ENCODE assay signal across 8 mouse cellular contexts in the genomic region with DNA sequence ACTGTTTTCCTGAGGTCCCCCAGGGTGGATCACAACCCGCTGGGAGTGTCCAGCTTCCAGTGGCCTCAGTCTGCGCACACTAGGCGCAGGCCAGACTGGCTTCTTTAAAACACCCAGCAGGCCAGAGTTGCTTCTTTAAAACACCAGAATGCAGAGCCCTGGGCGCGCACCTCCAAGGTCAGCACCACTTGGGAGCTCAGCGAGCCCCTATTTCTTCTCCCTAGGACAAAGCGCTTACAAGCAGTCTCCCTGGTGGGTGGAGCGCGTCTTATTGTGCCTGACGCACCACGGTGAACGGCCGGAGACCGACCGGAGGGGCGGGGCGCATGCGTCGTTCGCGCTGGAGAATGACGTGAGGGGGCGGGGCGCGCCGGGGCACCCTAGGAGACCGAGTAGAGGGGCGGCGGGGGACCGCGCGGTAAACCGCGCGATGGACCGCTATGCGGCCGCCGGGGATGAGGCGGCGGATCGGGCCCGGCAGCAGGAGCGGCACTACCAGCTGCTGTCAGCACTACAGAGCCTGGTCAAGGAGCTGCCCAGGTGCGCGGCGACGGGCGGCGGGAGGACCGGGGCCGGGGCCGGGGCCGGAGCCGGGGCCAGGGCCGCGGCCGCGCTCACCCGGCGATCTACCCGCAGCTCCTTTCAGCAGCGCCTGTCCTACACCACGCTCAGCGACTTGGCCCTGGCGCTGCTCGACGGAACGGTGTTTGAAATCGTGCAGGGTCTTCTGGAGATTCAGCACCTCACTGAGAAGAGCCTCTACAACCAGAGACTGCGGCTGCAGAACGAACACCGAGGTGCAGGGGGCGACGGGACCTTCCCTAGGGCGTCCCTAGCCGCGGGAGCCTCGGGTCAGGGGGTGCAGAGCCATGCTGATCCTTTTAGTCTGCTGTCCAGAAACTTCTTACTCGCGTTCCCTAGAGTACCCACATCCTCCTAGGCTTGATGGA. TPM values are rescaled to one million over a fixed set of nuclear protein-coding genes. Genes with fewer than 3 reads are reported as not detected.
DNase-seq lines count a peak whose midpoint lies in the region; ATAC-seq and TF ChIP-seq lines count a peak whose summit lies in the region.

No protein-coding gene starts in this region.

- H3K9me3 ChIP-seq in G1E (replicated peaks), result no peaks in the 10 kb centered on the region
- no peaks in the 10 kb centered on the region for H3K9me3 ChIP-seq in forebrain, embryonic 15.5 days
- no peaks in the 10 kb centered on the region for H3K9me3 ChIP-seq in neural tube, embryonic 14.5 days (ENCODE audit: control insufficient read depth, low read length)

- peak; percentile 88 for ATAC-seq in G1E (ENCODE audit: extremely low read depth, insufficient number of reproducible peaks, low FRiP score, poor library complexity, severe bottlenecking)
- peak; percentile 99 for ATAC-seq in forebrain, embryonic 15.5 days (replicated peaks)
- ATAC-seq in neural tube, embryonic 14.5 days (ENCODE audit: low read depth), result peak; percentile 98

- DNase-seq in G1E (ENCODE audit: low spot score), result peak; percentile 98
- peak; percentile 90 for DNase-seq in cerebellum, adult 11-12 months
- peak; percentile 82 for DNase-seq in heart, postnatal 25 days (ENCODE audit: low spot score)
- DNase-seq in layer of hippocampus, adult 18-20 months (ENCODE audit: low spot score in 2 of 2), result peak; percentile 90 to 96
- peak; percentile 93 to 95 for DNase-seq in lung, adult 18-20 months

- no peak for TF ChIP-seq CTCF in G1E (IDR thresholded peaks at IDR 0.05; ENCODE audit: low read depth, low read length)
- no peak for TF ChIP-seq CTCF in testis, adult 2 months (IDR thresholded peaks at IDR 0.05; ENCODE audit: control insufficient read depth, insufficient read depth, insufficient replicate concordance, low read depth, low read length)

- H3K27me3 ChIP-seq in G1E (ENCODE audit: insufficient read depth, low read length), result peaks cover under 1% of the 10 kb centered on the region; the same call in 1 of the 2 replicates
- H3K27me3 ChIP-seq in forebrain, embryonic 15.5 days, result no peaks in the 10 kb centered on the region
- H3K27me3 ChIP-seq in neural tube, embryonic 14.5 days (ENCODE audit: control insufficient read depth, insufficient read depth, low read length), result no peaks in the 10 kb centered on the region
- H3K27me3 ChIP-seq in testis, adult 2 months (ENCODE audit: control insufficient read depth, insufficient read depth, low read length), result no peaks in the 10 kb centered on the region

- peak overlapping the region; percentile 83 for H3K4me3 ChIP-seq in G1E (ENCODE audit: low read depth, low read length)
- peak overlapping the region; percentile 96 for H3K4me3 ChIP-seq in forebrain, embryonic 15.5 days
- H3K4me3 ChIP-seq in neural tube, embryonic 14.5 days (ENCODE audit: low read depth, low read length), result peak overlapping the region; percentile 90
- peak overlapping the region; percentile 97 for H3K4me3 ChIP-seq in testis, adult 2 months (ENCODE audit: control insufficient read depth, low read depth, low read length)

- H3K4me1 ChIP-seq in G1E (ENCODE audit: insufficient read depth, low read depth, low read length), result peaks cover 18% of the 10 kb centered on the region
- peaks cover 25% of the 10 kb centered on the region for H3K4me1 ChIP-seq in forebrain, embryonic 15.5 days
- peaks cover 9% of the 10 kb centered on the region for H3K4me1 ChIP-seq in neural tube, embryonic 14.5 days (ENCODE audit: control insufficient read depth, insufficient read depth, low read length)
- peaks cover 5% of the 10 kb centered on the region; the same call in 1 of the 2 replicates for H3K4me1 ChIP-seq in testis, adult 2 months (ENCODE audit: control insufficient read depth, insufficient read depth, low read length)

- H3K27ac ChIP-seq in forebrain, embryonic 15.5 days (replicated peaks), result peak overlapping the region; percentile 93
- H3K27ac ChIP-seq in neural tube, embryonic 14.5 days (ENCODE audit: low read depth, low read length), result peak overlapping the region; percentile 96
- H3K27ac ChIP-seq in testis, adult 2 months (ENCODE audit: control insufficient read depth, insufficient read depth, low read depth, low read length), result peak overlapping the region; percentile 79

- peak; percentile 92 for TF ChIP-seq POLR2A in testis, adult 2 months (IDR thresholded peaks at IDR 0.05; ENCODE audit: control insufficient read depth, low read depth, low read length)

- peak overlapping the region; percentile 59 for H3K4me2 ChIP-seq in forebrain, embryonic 15.5 days (replicated peaks)
- H3K4me2 ChIP-seq in neural tube, embryonic 14.5 days (ENCODE audit: low read depth, low read length), result peak overlapping the region; percentile 59

- WGBS in forebrain, embryonic 15.5 days, result under 1% methylated on average over 81 of the region's 81 CpGs
- WGBS in neural tube, embryonic 14.5 days, result under 1% methylated on average over 77 of the region's 81 CpGs

- H3K9ac ChIP-seq in forebrain, embryonic 15.5 days (replicated peaks), result peak overlapping the region; percentile 95
- H3K9ac ChIP-seq in neural tube, embryonic 14.5 days (replicated peaks; ENCODE audit: low read depth, low read length), result peak overlapping the region; percentile 94

- intact Hi-C loops in heart, postnatal 25 days (cut with DNase I), result no loop called here

- H3K36me3 ChIP-seq in G1E (replicated peaks), result peaks cover 36% of the 10 kb centered on the region
- H3K36me3 ChIP-seq in forebrain, embryonic 15.5 days, result peaks cover 21% of the 10 kb centered on the region
- peaks cover 16% of the 10 kb centered on the region for H3K36me3 ChIP-seq in neural tube, embryonic 14.5 days (ENCODE audit: control insufficient read depth, insufficient read depth, low read length)
- H3K36me3 ChIP-seq in testis, adult 2 months (ENCODE audit: control insufficient read depth, insufficient read depth, low read length), result peaks cover 1% of the 10 kb centered on the region; the same call in 1 of the 2 replicates

RNA-seq across cellular contexts. Expression of gene Dgcr6, which starts 13.7 kb away (rescaled TPM):
- 18.4 and 22.4 TPM in 2 replicates for total RNA-seq in G1E (2014; fragmentation: Nextera tagmentation)
- 14.1 and 19.6 TPM in 2 replicates for total RNA-seq in G1E (2017)
- polyA plus RNA-seq in G1E (2012), result 20.4 and 23.8 TPM in 2 replicates
- 167 and 169 TPM in 2 replicates for polyA plus RNA-seq in forebrain, embryonic 15.5 days (2015; fragmentation: Nextera tagmentation; extraction: Ambion mirVana)
- 10 to 100 TPM; 39.6 to 44.8 TPM for total RNA-seq in heart, postnatal 25 days (2021)
- total RNA-seq in layer of hippocampus, adult 18-20 months (2021), result 10 to 100 TPM; 71.2 to 76.7 TPM
- polyA plus RNA-seq in neural tube, embryonic 14.5 days (2014; fragmentation: Nextera tagmentation; extraction: Ambion mirVana), result 155 and 174 TPM in 2 replicates
- 315 and 372 TPM in 2 replicates for polyA plus RNA-seq in testis, adult 2 months (2012; rRNA removed)

RNA-seq across cellular contexts. Expression of gene Prodh, which starts 23.7 kb away (rescaled TPM):
- total RNA-seq in G1E (2014; fragmentation: Nextera tagmentation) (2.0 and 8.1 TPM in 2 replicates), G1E (2017) (12.5 and 14.5 TPM in 2 replicates)
- 14.9 and 17.1 TPM in 2 replicates for polyA plus RNA-seq in G1E (2012)
- polyA plus RNA-seq in forebrain, embryonic 15.5 days (2015; fragmentation: Nextera tagmentation; extraction: Ambion mirVana), result 2.9 and 3.7 TPM in 2 replicates
- 10 to 100 TPM; 21.9 to 25.9 TPM for total RNA-seq in heart, postnatal 25 days (2021)
- total RNA-seq in layer of hippocampus, adult 18-20 months (2021), result 10 to 100 TPM; 41.1 to 45.8 TPM
- 2.2 and 2.5 TPM in 2 replicates for polyA plus RNA-seq in neural tube, embryonic 14.5 days (2014; fragmentation: Nextera tagmentation; extraction: Ambion mirVana)
- 4.4 and 5.1 TPM in 2 replicates for polyA plus RNA-seq in testis, adult 2 months (2012; rRNA removed)

Comparison
In these comparisons a context has a peak if more than half of its experiments do, and no peak if none do; other contexts are left out.
1. Peak in every context shown above with its lines: DNase-seq, ATAC-seq, H3K4me3 ChIP-seq and H3K27ac ChIP-seq.